Mouse (Mus musculus) lung, postnatal 4 days (tissue): ENCODE data around the gene Fbxo7.

Experiments
- DNase-seq, 2 experiments: peaks; one replicate each; pipeline ENCODE4 v3.0.0; 2021

The Fbxo7 gene

DNA sequence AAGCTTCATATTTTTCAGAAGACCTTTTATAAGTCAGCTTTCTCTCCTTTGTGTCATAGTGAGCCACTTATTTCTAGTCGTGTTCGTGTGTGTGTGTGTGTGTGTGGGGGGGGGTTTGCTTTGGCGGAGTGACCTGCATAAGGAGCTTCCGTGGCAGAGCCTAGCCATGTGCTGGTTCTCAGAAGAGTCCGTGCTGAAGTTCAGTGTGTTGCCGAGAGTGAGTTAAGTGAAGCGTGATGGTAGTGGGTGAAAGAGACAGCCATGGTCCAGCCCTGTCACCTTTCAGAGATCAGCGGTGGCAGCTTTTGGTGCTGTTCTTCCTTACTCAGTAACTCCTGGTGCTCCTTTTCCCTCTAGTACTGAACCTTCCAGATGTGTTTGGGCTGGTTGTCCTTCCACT is 22.3 kb downstream of the Fbxo7 start:
- no peak for DNase-seq

DNA sequence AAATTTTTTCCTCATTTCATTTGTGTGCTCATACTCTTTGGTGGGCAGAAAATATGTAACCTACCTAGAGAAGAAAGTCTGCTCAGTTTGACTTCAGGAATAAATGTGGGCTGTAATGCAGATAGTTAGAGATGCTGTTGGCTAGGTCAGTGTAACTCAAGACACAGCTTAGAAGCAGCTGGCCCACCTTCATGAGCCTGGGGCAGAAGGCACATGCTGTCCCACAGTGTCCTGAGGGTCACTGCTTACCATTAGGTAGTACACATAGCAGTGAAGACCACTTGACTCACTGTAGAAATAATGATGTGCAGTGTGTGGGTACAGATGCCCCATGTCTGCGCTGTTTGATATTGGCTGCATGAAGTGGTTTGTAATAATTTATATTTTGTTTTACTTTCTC is 24.6 kb downstream of the Fbxo7 start:
- DNase-seq: no peak

- no peak for DNase-seq
Observed at GRCm38 (mm10) chr10:86047786-86048185, 26.0 kb downstream of the Fbxo7 start.

DNA sequence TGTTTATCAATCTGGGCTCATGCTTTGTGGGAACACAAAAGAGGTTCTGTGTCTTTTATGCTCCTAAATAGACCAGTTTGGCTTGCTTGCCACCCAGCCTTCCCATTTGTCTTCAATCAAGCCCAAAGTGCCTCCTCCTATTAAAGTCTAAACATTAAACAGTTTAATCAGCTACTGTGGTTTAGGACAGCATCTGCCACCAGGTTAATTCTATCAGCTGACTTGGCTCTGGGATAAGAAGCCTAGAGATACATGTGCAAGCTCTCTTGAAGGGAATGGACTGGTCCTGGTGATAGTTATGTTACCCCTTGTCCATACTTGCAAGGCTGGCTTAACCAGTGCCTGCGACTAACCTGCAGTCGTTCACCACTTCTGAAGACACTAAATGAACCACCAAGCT is 28.8 kb downstream of the Fbxo7 start:
- no peak for DNase-seq

DNA sequence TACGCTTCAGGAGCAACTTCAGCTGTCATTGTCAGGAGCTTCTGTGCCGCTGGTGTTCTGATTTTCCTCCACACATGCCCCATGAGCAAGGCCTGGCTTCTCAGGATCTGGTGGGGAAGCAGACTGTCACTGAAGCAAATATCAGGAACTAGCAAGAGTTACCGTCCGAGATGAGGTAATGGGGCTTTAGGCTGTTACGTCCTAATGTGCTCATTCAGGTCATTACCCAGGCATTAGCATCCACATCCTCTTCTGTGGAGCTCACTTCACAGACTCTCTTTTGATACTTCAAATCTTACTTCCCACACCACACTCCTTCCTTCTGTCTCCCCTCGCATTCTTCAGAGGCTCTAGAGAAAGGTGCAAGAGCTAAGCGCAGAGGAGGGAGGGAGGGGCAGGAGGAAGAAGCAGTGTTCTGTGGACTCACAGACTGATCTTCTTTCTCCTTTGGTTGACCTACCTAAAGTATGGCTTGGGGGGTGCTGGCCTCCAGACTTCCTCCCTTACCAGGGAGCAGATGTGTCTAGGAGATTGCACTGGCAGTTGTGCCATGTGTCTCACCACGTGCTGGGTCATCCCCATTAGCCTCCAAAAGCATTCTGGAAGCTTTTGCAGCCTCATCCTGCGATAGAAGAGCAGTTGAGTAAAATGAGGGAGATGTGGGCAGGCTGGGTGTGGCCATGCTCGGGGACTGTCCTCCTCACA is 31.2 kb downstream of the Fbxo7 start:
- no peak for DNase-seq

- no peak for DNase-seq
Observed at GRCm38 (mm10) chr10:86056297-86056903, 34.6 kb downstream of the Fbxo7 start.

DNA sequence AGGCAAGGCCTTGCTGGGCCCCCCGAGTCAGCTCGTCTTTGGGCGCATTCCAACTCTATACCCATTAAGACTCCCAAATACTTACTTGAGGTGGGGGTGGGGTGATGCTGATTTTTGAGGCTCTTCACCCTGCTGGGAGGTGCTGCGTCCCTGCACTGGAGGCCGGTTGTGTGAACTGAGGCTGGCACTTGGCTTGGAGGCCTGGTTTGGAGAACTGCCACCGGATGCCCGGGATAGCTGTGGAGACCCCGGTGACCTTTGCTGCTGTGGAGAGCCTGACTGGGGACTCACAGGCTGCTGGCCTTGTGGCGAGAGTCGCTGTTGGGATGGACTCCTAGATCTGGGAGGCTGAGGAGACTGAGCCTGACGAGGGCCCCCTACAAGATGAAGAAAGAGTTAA is 35.5 kb downstream of the Fbxo7 start:
- DNase-seq: no peak

DNA sequence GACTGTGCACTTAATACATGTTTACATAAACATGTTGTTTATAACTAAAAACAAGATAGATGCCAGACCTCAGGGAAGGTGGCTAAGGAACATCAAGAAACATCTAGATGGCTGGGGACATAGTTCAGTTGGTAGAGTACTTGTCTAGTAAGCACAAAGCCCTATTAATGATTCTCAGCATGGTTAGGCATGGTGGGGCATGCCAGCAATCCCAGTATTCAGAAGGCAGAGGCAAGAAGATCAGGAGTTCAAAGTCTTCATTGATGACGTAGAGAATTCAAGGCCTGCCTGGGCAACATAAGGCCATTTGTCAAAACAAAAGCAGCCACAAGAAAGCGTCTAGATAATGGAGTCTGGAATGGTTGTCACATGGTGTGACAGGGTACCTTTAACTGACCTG is 35.9 kb downstream of the Fbxo7 start:
- DNase-seq: no peak

DNA sequence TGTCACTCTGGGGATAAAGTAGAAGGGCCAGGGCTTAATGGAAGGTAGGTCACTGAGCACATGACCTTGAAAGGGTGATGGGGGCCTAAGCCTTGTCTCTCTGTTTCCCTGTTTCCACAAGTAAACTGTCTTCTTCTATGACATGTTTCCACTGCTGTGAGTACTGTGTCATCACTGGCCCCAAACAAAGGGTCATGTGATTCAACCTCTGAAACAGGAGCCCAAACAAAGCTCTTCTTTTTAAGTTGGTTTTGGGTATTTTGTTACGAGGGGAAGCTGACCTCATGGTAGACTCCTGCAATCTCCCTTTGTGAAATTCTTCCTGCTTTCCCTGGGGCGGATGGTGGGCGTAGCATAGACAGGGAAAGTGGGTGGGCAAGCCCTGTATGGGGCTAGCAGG is 38.5 kb downstream of the Fbxo7 start:
- no peak for DNase-seq

DNA sequence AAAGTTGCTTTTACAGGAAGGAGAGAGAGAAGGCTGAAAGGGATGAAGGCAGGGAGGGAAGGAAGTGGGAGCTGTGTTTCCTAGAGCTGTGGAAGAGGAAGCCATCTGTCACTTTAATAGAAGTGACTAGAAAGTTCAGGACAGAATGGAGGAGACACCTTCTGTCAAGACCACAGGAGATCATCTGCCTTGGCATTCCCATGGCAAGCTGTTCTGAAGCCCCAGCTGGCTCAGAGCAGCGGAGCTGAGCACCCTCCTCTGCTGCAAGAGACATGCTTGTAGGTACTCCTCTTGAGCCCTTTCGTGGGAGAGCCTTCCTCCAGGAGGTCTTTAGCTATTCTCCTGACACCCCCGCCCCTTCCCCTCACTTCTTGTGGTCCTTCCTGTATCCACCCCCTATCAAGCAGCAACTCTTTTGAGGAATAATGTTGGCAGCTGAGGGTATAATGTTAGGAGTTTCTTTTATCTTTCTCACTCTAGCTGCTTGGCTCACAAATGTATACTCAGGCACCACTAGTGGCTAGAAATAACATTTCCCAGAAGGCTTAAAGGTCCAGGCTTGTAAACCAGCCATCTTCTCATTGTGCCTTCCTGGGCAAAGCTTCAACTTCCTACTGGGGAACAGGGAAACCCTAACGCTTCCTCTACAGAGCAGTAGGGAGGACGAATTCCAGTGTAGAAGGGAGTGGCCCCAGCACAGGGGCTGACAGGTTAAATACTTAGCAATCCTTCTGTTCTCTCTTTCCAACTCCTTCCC is 40.7 kb downstream of the Fbxo7 start:
- DNase-seq: no peak

DNA sequence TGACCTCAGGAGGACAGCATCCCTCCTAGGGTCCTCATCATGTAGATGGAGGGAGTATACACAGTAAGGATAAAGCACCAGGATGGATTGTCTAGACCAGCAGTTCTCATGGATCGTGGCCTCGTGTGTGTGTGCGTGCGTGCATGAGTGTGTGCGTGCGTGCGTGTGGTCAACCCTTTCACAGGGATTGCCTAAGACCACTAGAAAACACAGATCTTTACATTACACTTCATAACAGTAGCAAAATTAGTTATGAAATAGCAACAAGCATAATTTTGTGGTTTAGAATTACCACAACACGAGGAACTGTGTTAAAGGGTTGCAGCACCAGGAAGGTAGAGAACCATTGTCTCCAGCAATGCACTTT is 41.2 kb downstream of the Fbxo7 start:
- DNase-seq: no peak

DNA sequence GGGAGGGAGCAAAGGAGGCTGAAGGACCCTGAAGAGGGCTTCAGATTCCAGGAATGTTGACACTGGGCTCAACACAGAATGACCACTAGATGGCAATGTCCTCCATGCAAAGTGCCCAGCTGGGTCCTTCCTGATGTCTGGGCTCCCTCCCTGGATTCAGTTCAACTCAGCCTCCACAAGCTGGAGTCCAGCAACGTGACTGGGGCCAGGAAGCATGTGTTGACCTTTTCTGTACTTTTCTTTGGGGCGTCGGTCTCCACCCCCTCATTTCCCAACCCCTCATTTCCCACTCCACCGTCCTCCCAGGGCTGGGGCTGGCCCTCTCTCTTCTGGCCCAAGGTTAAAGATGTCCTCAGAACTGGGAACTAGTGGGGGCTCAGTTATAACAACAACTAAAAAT is 43.2 kb downstream of the Fbxo7 start:
- DNase-seq: peak; percentile 85 to 88

DNA sequence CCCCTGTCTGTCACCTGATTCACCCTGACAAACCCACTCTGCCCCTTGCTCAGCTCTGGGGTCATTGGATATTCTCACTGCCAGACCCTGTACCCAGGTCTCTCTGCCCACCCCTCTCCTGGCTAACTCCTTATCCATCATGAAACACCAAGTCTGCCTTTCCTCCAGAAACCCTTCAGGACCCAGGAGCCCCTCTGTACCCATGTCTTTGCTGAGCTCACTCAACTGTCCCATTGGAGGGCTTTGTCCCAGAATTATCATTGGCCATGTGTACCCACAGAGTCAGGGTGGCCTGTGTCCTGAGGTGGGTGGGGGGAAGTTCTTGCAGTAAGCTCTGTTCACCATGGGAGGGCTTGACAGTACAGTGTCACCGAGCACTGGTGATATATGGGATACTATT is 43.9 kb downstream of the Fbxo7 start:
- no peak for DNase-seq

DNA sequence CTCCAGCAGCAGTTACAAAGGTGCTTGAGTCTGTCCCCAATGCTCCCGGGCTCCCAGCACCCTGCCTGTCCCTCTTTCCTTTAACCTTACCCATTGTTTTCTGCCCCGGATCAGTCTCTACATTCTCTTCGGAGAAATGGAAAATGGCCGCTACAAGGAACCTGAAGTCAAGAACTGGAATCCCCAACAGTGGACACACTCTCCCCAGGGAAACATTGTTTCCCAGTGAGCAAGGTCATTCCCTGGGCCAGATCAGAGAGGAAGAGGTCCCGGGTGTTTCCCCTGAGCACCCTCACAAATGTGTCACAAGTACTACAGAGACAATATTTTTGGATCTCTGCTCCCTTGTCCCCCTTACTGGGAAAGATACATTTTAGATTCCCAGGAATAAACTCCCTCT is 44.9 kb downstream of the Fbxo7 start:
- DNase-seq: no peak

DNA sequence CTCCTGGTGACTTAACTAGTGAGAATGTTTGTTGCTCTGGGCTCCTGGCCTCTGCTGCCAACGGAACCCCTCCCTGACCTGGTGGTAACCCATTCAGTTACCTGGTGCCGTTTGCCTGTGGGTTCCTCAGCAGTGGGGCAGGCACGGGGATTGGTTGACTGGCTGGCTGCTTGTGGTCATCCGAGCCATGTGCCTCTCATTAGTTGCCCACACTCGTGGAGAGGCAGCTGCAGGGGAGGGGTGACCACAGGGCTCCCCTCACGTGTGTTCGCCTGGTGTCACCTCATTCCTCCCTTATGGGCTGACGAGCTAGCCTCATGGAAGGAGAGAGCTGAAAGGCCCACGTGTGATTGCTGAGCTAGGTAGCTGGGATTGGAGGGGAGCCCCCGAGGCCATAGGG is 46.1 kb downstream of the Fbxo7 start:
- DNase-seq: no peak

DNA sequence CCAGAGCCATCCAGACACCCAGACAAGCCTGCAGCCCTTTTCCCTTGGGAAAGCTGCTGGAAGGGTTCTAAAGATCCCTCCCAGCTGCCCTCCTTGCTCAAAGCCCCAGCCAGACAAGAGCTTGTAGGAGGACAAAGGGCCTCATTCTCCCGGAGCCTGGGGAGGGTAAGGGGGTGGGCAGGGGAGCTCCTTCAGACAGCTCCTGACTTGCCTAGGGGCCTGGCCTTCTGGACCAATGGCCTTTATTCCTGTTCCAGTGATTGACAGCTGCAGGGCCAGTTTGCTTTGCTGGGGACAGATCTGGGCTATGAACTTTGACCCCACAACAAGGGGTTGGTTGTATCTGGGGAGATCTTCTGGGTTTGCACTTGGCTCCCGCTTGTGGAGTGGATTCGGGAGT is 47.6 kb downstream of the Fbxo7 start:
- DNase-seq: no peak

DNA sequence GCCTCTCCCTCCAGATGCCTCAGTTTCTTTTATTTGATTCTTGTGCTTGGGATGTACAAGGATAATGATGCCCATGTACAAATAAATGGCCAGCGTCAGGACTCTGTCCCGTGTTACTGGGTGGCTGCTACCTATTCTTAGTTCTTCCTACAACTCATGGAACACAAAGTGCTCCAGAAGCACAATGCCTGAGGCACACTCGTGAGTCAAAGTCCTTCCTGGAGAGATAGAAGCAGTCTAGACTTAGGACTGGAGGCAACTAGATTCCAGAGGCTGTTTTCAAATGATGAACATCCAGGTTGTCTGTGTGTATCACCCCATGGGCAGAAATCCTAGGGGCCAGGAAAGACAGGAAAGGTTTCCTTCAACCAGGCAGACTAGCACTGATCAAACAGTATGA is 49.0 kb downstream of the Fbxo7 start:
- DNase-seq: no peak

DNA sequence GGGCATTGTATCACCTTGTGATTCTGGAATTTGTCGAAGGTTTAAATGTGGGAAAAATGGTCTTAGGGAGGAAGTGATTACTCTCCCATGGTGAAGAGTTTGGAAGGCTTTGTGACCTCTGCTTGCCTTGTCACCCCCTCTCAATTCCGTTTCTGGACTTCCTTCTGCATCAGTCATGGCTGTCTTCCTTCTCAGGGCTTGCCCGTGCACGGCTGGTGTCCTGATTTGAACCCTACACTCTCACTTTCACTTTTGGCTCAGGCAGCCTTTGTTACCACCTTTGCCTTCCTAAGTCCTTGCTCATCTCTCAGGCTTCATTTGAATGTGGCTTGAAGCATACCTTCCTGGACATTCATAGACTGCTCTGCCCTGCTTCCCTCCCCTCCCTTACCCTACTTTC is 52.4 kb downstream of the Fbxo7 start:
- no peak for DNase-seq

DNA sequence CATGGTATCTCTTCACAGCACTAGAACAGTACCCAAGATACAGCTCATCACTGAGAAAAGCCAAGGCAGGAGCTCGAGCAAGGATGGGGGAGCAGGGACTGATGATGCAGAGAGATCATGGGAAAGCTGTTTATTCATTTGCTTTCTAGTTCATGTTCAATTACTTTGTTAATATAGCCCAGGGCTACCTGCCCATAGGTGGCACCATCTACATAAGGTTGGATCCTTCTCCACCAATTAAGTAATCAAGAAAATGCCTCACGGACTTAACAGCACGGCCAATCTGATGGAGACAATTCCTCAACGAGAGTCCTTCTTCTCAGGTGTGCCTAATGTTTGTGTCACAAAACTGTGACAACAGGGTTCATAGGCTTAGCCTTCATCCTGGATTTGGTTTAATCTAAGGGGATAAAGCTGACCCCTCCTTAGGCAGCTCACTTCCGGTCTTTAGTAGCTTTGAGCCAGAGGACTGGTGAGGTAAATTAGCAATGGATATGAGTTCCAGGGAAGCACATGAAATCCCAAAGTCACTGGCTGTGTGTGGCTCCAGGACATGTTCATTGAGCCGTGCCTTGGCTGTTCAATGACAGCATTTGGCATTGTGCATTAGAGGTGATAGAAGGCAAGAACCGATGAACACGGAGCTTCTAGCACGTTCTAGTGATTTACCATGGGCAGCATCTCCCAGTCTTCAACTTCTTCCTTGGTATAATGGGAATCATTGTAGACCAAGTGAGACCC is 53.4 kb downstream of the Fbxo7 start:
- no peak for DNase-seq

DNA sequence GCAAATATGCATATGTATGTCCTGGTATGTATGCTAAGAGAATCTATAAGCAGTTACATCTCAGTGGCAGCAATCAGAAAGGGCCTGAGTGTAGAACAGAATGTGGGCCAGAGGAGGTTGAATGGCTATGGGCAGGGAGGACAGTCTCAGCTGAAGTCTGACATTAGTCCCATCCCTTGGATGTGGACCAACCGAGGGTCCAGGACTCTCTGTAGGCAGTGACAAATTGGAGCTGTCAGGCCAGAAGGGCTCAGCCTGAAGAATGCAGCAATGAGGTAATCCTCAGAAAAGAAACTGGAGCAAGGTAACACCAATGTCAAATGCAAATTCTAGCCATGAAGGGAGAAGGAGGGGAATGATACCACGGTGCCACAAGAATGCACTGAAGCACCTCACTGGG is 55.5 kb downstream of the Fbxo7 start:
- DNase-seq: no peak

DNA sequence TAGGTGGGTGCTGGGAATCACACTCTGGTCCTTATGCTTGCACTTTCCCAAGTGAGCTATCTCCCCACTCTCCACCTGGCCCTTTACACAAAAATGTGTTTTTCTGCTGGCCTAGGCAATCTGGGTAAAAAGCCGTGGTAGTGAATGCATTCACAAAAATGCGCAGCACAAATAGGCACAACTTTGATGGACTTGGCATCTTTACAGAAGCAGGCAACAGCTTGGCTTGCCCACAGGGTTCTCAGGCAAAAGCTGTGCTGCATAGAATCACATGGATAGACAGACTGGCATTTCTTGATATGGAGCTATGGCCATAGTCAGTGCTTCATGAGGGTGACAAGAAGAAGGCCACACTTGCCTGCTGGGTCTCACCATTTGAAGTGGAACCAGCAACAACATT is 57.0 kb downstream of the Fbxo7 start:
- DNase-seq: no peak

GRCm38 (mm10) chr10:86079921-86080320 is 58.1 kb downstream of the Fbxo7 start:
- DNase-seq: no peak

DNA sequence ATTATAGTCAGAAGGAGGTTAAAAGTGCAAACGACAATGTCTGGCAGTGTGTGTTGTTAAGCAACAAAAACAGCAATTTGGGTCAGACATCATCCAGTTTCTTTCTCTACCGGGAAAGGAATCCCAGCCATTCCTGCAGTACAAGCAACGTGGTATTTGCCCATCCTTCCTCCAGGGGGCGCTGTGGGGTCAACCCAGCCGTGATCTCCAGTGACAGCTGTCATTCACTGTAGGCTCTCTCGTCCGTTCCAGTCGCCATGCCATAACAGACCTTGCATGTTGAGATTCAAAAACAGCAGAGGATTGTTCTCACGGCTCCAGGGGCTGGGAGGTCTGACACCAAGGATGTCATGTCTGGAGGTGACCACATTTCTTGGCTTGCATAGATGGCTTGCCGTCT is 70.1 kb downstream of the Fbxo7 start:
- DNase-seq: peak; percentile 46 to 70
